Mouse (Mus musculus) neural tube, embryonic 12.5 days (tissue): ENCODE data around the gene Hlx. TPM values are rescaled to one million over a fixed set of nuclear protein-coding genes. Genes with fewer than 3 reads are reported as not detected.
A peak's percentile ranks its signal among the peaks of the same experiment; 100 is the strongest.

Experiments used
- ATAC-seq: fragments of 200-750 bp; cut with Nextera tagmentation; 2 replicates; pipeline ENCODE4 v1.8.0; 2017; ENCODE audit warnings: low read depth, mild to moderate bottlenecking, moderate TSS enrichment, moderate library complexity; ENCODE audit not compliant: low FRiP score
- H3K27ac ChIP-seq: fragments of 300-500 bp; sonication (generic); 2 replicates; pipeline ENCODE4 v1.5.1; 2016
- H3K27me3 ChIP-seq: fragments of 300-500 bp; sonication (generic); replicated peaks from 2 replicates; pipeline ENCODE4 v1.6.1; 2016; ENCODE audit warnings: mild to moderate bottlenecking
- H3K36me3 ChIP-seq: fragments of 300-500 bp; sonication (generic); 2 replicates; pipeline ENCODE4 v1.6.1; 2016; ENCODE audit warnings: mild to moderate bottlenecking
- H3K4me1 ChIP-seq: fragments of 300-500 bp; sonication (generic); 2 replicates; pipeline ENCODE4 v1.6.1; 2016
- H3K4me2 ChIP-seq: fragments of 300-500 bp; sonication (generic); replicated peaks from 2 replicates; pipeline ENCODE4 v1.6.1; 2016; ENCODE audit warnings: mild to moderate bottlenecking
- H3K4me3 ChIP-seq: fragments of 300-500 bp; sonication (generic); 2 replicates; pipeline ENCODE4 v1.5.1; 2016
- H3K9ac ChIP-seq: fragments of 300-500 bp; sonication (generic); 2 replicates; pipeline ENCODE4 v1.6.1; 2016; ENCODE audit warnings: mild to moderate bottlenecking
- H3K9me3 ChIP-seq: fragments of 300-500 bp; sonication (generic); 2 replicates; pipeline ENCODE4 v1.6.1; 2016; ENCODE audit warnings: mild to moderate bottlenecking
- WGBS: fragments of 180-500 bp; shearing (Covaris S2); methylation state at CpG from one replicate; pipeline ENCODE4 v1.1.7; 2016; 5-methylcytosine and 5-hydroxymethylcytosine counted together
- polyA plus RNA-seq: library from polyadenylated mRNA; unstranded; fragments of >200 nt; fragmentation: Nextera tagmentation; extraction: Ambion mirVana; gene quantifications from 2 replicates; pipeline ENCODE4 v1.2.1, GENCODE M21; 2016

Hlx gene
- polyA plus RNA-seq = 12.9 and 13.0 TPM in 2 replicates

DNA sequence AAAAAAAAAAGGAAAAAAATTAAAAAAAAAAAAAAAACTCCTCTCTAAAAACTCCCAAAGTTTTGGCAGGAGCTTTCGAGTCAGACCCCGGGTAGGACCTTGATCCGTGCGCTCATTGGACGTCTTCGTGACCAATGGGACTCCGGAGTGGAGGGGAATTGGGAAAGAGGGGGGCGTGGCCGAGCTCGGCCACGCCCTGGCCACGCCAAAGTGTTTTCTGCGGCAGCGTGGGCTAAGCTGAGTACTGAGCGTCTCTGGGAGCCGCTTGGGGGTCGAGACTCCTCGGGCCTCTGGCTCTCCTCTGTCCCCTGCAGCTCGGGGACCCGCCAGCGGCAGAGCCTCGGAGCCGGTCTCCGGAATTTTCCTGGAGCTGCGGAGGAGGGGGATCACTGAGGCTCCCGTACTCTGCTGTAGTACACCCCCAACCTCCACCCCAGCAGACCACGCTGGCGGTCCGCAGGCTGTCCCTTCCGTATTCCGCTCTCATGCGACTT, at the start of gene Hlx:
Gene Hlx (minus strand): TSS at position 64 of the 494 bp plus-strand sequence.
- Histone ChIP-seq H3K4me3 (peak within 1 kb of the TSS; percentile 45), H3K36me3 (no peaks in the 10 kb centered on the region), H3K4me1 (peaks cover 21% of the 10 kb centered on the region), H3K27me3 (peaks cover 94% of the 10 kb centered on the region), H3K9ac (peak within 1 kb of the TSS; percentile 54), H3K9me3 (no peaks in the 10 kb centered on the region), H3K4me2 (peak within 1 kb of the TSS; percentile 86), H3K27ac (peak within 1 kb of the TSS; percentile 7; the same call in 1 of the 2 replicates)
- peak; percentile 87 for ATAC-seq
- WGBS = under 1% methylated on average over 32 of the region's 32 CpGs

DNA sequence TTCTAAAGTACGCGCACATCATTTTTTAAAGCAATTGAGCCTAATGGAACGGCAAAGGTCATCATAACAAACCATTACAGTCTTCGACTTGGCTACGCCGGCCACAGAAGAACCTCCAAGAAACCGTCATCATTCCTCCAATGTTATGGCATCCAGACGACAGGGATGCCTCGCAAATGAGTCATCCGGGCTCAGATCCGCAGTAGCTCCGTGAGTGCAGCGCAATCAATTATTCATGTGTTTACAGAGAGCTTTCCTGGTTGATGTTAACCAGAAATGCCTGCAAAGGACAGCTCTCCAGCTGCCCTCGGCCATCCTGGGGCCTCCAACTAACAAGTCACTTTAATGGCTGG, 49.7 kb upstream of the Hlx start:
- H3K27ac ChIP-seq = no peak overlapping the region
- no peak overlapping the region for H3K4me2 ChIP-seq
- no peak overlapping the region for H3K4me3 ChIP-seq
- H3K36me3 ChIP-seq = no peaks in the 10 kb centered on the region
- no peaks in the 10 kb centered on the region for H3K27me3 ChIP-seq
- H3K9ac ChIP-seq = no peak overlapping the region
- no peaks in the 10 kb centered on the region for H3K4me1 ChIP-seq
- H3K9me3 ChIP-seq = no peaks in the 10 kb centered on the region
- WGBS = 78% methylated on average over 14 of the region's 14 CpGs
- no peak for ATAC-seq

DNA sequence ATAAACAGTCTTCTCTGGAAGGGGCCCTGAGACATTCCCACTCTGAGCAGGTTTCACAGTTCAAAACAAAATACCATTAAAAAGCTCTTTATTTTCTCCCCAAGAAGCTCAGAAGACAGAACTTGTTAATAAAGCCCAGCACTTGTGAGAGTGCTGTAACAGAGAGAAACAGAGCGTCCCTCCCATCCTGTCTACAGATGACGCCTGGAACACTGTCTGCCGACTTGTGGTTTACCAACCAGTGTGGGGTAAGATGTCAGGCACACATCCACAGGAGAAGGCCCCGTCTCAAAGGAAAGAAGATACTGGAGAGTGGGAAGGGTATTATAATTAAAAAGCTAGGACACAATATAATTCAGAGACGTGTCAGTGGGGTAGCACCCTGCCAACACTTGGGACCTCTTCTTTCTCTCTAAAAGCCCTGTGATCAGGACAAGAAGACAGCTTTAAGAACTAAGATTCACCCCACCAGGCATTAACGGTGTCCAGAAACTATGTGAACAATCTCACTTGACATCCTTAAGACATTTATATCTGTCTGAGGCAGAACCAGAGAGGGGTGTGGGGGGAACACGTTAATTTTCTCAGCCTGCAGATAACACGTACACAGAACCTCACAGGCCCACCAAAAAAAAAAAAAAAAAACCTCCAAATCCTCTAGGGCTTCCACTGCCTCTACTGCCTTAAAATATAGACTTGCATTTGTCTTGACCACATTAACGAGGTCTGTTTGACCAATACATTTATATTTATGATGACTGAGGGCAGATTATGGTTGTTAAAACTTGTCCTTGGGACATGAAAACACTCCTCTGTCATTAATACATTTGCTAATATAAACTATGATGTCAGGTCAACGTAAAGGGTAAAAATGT, 49.1 kb upstream of the Hlx start:
- no peaks in the 10 kb centered on the region for H3K9me3 ChIP-seq

DNA sequence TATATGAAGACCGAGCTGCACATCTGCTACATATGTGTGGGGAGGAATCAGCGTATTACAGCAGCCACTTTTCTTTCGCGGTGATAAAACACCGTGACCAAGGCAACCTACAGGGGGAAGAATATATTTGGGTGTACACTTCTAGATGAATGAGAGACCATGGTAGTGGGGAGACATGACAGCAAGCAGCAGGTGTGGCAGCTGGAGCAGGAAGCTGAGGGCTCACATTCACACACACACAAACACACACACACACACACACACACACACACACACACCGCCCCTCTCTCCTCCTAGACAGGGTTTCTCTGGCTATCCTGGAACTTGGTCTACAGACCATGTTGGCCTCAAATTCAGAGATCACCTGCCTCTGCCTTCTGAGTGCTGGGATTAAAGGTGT, 45.7 kb upstream of the Hlx start:
- 89% methylated on average over 6 of the region's 6 CpGs for WGBS
- no peaks in the 10 kb centered on the region for H3K27me3 ChIP-seq
- no peaks in the 10 kb centered on the region for H3K36me3 ChIP-seq

More for the DNA sequence above, 49.1 kb upstream of the Hlx start:
- 78% methylated on average over 10 of the region's 10 CpGs for WGBS
- H3K27ac ChIP-seq = no peak overlapping the region
- H3K4me2 ChIP-seq = no peak overlapping the region
- H3K4me3 ChIP-seq = no peak overlapping the region
- no peaks in the 10 kb centered on the region for H3K4me1 ChIP-seq
- no peaks in the 10 kb centered on the region for H3K27me3 ChIP-seq
- H3K36me3 ChIP-seq = no peaks in the 10 kb centered on the region
- no peak overlapping the region for H3K9ac ChIP-seq
- no peak for ATAC-seq

DNA sequence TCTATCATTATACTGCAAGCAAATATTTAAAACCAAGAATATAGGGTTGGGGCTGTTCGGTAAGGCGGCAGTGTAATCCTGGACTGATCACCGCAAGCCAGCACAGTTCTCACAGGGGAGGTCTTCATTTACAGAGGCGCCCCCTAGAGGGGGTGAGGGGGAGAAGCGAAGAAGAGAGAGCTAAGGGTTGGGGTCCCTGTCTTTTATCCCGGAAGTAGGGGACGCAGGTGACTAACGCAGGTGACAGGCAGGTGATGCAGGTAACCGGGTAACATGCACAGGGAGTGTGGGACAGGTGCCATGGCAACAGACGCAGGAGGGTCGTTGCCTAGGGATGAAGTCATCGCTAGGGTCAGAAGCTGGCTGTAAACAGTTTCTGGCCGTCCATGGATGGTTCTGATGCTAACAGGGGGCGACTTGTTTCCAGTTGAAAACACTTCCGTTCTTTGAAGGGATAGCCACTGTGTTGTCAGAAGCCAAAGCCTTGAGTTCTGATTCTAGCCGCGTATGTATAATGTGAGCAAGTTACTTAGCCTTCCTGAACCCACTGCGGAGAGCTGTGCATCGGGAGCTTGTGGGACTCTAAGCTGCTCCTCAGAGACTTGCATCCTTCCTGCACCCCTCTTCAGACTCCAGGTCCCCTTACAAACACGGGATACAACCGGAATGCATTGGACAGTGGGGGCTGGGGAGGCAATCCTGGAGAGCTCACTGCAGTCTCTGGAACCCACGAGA, 44.8 kb upstream of the Hlx start:
- WGBS = 35% methylated on average over 22 of the region's 22 CpGs
- Histone ChIP-seq H3K9me3 (no peaks in the 10 kb centered on the region), H3K9ac (no peak overlapping the region), H3K27ac (no peak overlapping the region), H3K27me3 (no peaks in the 10 kb centered on the region), H3K36me3 (no peaks in the 10 kb centered on the region), H3K4me1 (no peaks in the 10 kb centered on the region), H3K4me2 (no peak overlapping the region), H3K4me3 (no peak overlapping the region)
- no peak for ATAC-seq

More for the DNA sequence above, 45.7 kb upstream of the Hlx start:
- Histone ChIP-seq H3K9ac (no peak overlapping the region), H3K9me3 (no peaks in the 10 kb centered on the region), H3K4me1 (no peaks in the 10 kb centered on the region), H3K4me3 (no peak overlapping the region), H3K4me2 (no peak overlapping the region), H3K27ac (no peak overlapping the region)
- no peak for ATAC-seq

DNA sequence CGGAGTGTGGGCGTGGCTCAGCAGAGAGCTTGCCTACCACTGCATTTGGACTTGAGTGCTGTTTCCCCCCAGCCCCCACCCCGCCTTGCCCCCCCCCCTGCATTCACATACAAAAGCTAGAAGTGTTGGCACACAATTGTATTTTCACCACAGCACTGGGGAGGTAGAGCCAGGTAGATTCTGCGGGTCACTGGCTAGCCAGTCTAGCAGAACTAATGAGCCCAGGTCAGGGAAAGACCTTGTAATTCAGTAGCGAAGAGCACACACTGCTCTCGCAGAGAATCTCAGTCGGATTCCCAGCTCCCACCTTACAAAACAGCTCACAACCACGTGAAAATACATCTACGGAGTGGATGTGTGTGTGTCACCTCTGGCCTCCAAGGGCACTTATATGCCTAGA, 42.9 kb upstream of the Hlx start:
- no peaks in the 10 kb centered on the region for H3K9me3 ChIP-seq
- H3K4me1 ChIP-seq = no peaks in the 10 kb centered on the region
- H3K4me3 ChIP-seq = no peak overlapping the region
- no peaks in the 10 kb centered on the region for H3K36me3 ChIP-seq
- WGBS = 54% methylated on average over 9 of the region's 9 CpGs
- ATAC-seq = no peak
- no peak overlapping the region for H3K9ac ChIP-seq
- no peak overlapping the region for H3K4me2 ChIP-seq
- H3K27me3 ChIP-seq = no peaks in the 10 kb centered on the region
- H3K27ac ChIP-seq = no peak overlapping the region

DNA sequence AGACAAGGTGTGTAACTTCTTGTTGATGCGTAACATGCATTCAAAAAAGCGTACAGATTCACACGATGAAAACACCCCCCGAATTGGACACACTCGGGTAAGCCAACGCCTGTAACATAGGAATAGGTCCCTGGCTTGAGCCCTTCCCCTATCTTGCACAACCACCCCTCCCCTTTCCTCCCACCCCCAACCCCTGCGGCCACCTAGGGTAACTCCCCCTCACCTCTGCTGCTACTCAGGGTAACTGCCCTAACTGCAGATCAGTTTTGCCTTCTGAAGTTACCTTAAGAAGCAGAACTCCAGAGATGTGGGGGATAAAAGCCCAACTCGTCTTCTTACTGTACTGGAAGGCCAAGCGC, 39.5 kb upstream of the Hlx start:
- H3K27ac ChIP-seq = no peak overlapping the region
- no peak overlapping the region; the same call in 1 of the 2 replicates for H3K4me2 ChIP-seq
- 15% methylated on average over 9 of the region's 9 CpGs for WGBS
- no peaks in the 10 kb centered on the region for H3K27me3 ChIP-seq
- no peaks in the 10 kb centered on the region for H3K36me3 ChIP-seq
- H3K4me1 ChIP-seq = no peaks in the 10 kb centered on the region
- H3K9me3 ChIP-seq = no peaks in the 10 kb centered on the region
- no peak overlapping the region for H3K4me3 ChIP-seq
- no peak for ATAC-seq
- H3K9ac ChIP-seq = no peak overlapping the region

DNA sequence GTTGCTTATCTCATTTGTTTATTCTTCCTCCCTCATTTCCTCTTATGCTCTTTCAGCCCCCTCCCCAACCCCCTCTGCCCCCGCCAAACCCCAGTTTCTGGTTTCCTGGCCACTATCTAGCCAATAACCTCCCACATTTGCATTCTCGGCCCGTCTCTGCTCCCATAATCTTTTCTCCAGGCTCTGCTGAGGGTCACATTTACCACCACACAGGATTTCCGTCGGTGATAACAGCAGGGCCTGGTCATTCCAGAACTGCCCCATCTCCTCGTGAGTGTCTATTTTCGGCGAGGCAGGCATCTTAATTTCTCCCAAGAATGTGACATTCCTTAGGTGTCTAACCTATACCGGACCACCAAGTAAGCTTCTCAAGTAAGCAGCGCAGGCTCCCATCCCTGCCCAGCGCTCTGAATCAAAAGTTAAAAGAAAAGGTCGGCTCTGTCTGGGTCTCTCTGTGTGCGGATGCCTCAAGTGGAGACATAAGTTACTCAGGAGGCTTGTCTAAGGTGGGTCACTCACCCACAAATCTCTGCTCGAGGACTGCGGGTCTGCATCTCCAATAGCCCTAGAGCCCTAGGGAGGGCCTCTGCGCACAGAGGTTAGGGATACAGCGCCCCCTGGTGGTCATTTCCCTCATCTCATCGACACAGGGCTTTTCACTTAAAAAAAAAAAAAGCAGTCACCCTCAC, 38.9 kb upstream of the Hlx start:
- H3K4me1 ChIP-seq = no peaks in the 10 kb centered on the region
- 23% methylated on average over 18 of the region's 18 CpGs for WGBS
- ATAC-seq = 0 out of 2 replicates have a peak, but pooled peaks have one; percentile 58
- H3K27ac ChIP-seq = no peak overlapping the region
- no peaks in the 10 kb centered on the region for H3K36me3 ChIP-seq
- H3K9me3 ChIP-seq = no peaks in the 10 kb centered on the region
- H3K4me2 ChIP-seq = peak overlapping the region; percentile 39
- no peak overlapping the region for H3K9ac ChIP-seq
- H3K4me3 ChIP-seq = no peak overlapping the region
- H3K27me3 ChIP-seq = no peaks in the 10 kb centered on the region

DNA sequence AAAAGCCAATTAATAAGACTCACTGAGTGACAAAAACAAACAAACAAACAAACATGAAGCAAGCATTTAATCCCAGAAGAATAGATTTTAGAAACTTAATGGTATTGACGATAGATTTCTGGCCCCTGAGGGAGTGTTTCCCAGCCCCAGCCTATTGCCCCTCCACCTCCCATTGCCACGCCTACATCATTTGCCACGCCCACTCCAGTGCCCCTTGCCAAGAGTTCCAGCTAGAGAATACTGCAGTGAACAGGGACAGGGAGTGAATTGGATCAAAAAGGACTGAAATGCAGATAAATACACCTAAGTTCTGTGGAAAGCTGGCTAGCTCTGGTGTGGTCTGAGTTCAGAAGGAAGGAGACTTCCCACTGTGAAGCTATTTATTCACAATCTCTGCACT, 31.4 kb upstream of the Hlx start:
- H3K4me2 ChIP-seq = no peak overlapping the region
- 41% methylated on average over 3 of the region's 3 CpGs for WGBS
- no peaks in the 10 kb centered on the region for H3K27me3 ChIP-seq
- ATAC-seq = no peak
- H3K4me3 ChIP-seq = no peak overlapping the region
- H3K9me3 ChIP-seq = no peaks in the 10 kb centered on the region
- H3K4me1 ChIP-seq = no peaks in the 10 kb centered on the region
- no peaks in the 10 kb centered on the region for H3K36me3 ChIP-seq
- no peak overlapping the region for H3K9ac ChIP-seq
- H3K27ac ChIP-seq = no peak overlapping the region

DNA sequence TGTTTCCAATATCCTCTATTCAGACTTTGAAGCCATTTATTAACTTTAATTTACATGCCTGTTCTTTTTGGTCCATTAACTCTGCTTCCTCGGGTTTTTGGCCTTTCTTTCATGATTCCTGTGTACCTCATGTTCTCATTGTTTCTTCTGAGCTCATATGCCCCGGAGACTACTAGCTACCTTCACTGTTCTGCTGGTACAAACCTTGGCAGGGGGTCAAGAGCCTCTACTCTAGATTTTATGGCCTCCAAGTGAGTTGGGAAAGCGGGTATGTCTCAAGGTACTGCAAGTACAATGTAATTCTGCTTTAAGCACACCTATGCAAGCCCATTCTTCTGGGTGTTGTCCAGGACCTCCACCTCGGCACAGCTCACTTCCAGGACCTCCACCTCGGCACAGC, 30.5 kb upstream of the Hlx start:
- Histone ChIP-seq H3K9ac (no peak overlapping the region), H3K4me2 (no peak overlapping the region), H3K4me3 (no peak overlapping the region), H3K4me1 (no peaks in the 10 kb centered on the region), H3K27ac (no peak overlapping the region), H3K27me3 (no peaks in the 10 kb centered on the region), H3K9me3 (no peaks in the 10 kb centered on the region), H3K36me3 (no peaks in the 10 kb centered on the region)
- no peak for ATAC-seq
- WGBS = 49% methylated on average over 5 of the region's 5 CpGs

DNA sequence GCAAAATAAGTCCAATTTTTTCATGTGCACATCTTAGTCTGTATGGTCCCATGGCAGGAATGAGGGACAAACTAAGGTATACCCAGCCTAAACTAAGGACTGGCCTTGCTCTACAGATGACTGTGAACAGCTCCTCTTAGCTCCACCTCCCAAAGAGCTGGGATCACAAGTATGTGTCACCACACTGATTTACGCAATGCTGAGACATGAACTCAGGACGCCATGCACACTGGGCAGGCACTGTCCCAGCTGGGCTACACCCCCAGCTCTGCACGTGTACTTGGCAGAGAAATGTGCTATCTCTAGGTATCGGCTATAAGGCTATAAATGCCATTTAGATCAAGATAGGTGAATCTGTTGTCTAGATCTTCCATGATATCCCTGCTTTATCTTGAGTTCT, 29.6 kb upstream of the Hlx start:
- Histone ChIP-seq H3K36me3 (no peaks in the 10 kb centered on the region), H3K4me2 (no peak overlapping the region), H3K27ac (no peak overlapping the region), H3K9me3 (no peaks in the 10 kb centered on the region), H3K4me1 (no peaks in the 10 kb centered on the region), H3K4me3 (no peak overlapping the region), H3K27me3 (peaks cover 2% of the 10 kb centered on the region; the same call in 1 of the 2 replicates), H3K9ac (no peak overlapping the region)
- 69% methylated on average over 4 of the region's 4 CpGs for WGBS
- ATAC-seq = no peak

DNA sequence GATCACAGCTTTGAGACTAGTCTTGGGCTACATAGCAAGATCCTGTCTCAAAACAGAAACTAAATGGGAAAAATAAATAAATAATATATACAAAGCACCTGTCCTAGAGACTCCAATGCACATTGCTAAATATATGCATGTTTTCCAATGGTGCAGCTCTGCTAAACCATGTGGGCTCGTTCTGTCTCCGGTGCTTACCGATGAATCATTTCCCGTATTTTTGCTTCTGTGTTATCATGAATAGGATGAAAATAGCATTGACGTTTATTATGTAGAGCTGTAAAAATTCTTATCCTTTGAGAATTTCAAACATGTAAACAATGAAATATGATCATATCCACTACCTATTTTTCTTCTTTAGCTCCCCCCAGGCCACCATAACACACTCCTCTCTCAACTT, 20.3 kb upstream of the Hlx start:
- no peak overlapping the region for H3K27ac ChIP-seq
- 0 out of 2 replicates have a peak, but pooled peaks cover 7% of the 10 kb centered on the region for H3K4me1 ChIP-seq
- no peaks in the 10 kb centered on the region for H3K9me3 ChIP-seq
- WGBS = 91% methylated on average over 5 of the region's 5 CpGs
- no peaks in the 10 kb centered on the region for H3K36me3 ChIP-seq
- H3K4me2 ChIP-seq = no peak overlapping the region
- H3K9ac ChIP-seq = no peak overlapping the region
- ATAC-seq = no peak
- H3K4me3 ChIP-seq = no peak overlapping the region
- peaks cover 2% of the 10 kb centered on the region; the same call in 1 of the 2 replicates for H3K27me3 ChIP-seq
